Comparison of ENCODE assay signal across 9 mouse cellular contexts in genomic region chr2:96585665-96586064, GRCm38 (mm10).
A peak's percentile ranks its signal among the peaks of the same experiment; 100 is the strongest.
DNase-seq lines count a peak whose midpoint lies in the region; ATAC-seq lines count a peak whose summit lies in the region.
"Had no signal": no experiment of that assay in that cellular context is flagged by ENCODE, and none has a peak within 500 bp of the region (broad histone marks: within the 10 kb centered on the region; RNA-seq: fewer than 3 reads in every experiment).

No protein-coding gene starts in this region.

- intact Hi-C loops in left cerebral cortex, postnatal 14 days (cut with DNase I): loop anchor here (5.0 to 10.0 kb wide), 2 partner anchors 251 to 882 kb away; no protein-coding TSS in a partner anchor

- H3K4me1 ChIP-seq in heart, embryonic 11.5 days (ENCODE audit: control insufficient read depth, insufficient read depth, low read length): no peaks in the 10 kb centered on the region
- no peaks in the 10 kb centered on the region for H3K4me1 ChIP-seq in embryonic facial prominence, embryonic 10.5 days
- H3K4me1 ChIP-seq in intestine, embryonic 15.5 days (replicated peaks): no peaks in the 10 kb centered on the region
- H3K4me1 ChIP-seq: lung, embryonic 15.5 days had no signal

- WGBS in heart, embryonic 11.5 days (ENCODE audit: insufficient replicate concordance): 5% methylated on average over 4 of the region's 4 CpGs
- WGBS in embryonic facial prominence, embryonic 10.5 days: 7% methylated on average over 4 of the region's 4 CpGs
- WGBS in intestine, embryonic 15.5 days: 4% methylated on average over 4 of the region's 4 CpGs

- no peak overlapping the region for H3K9ac ChIP-seq in heart, embryonic 11.5 days (ENCODE audit: low read depth, low read length)
- no peak overlapping the region for H3K9ac ChIP-seq in intestine, embryonic 15.5 days
- H3K9ac ChIP-seq: lung, embryonic 15.5 days had no signal

- no peak for ATAC-seq in heart, embryonic 11.5 days (replicated peaks; ENCODE audit: insufficient number of reproducible peaks, low FRiP score, low TSS enrichment)
- peak; percentile 70; the same call in 1 of the 2 replicates for ATAC-seq in intestine, embryonic 15.5 days

- no peak overlapping the region for H3K4me2 ChIP-seq in heart, embryonic 11.5 days
- no peak overlapping the region for H3K4me2 ChIP-seq in intestine, embryonic 15.5 days (replicated peaks)
- H3K4me2 ChIP-seq: lung, embryonic 15.5 days had no signal

- no peaks in the 10 kb centered on the region for H3K27me3 ChIP-seq in heart, embryonic 11.5 days (ENCODE audit: control insufficient read depth, insufficient read depth, low read length)
- H3K27me3 ChIP-seq in embryonic facial prominence, embryonic 10.5 days (replicated peaks; ENCODE audit: low read depth, poor library complexity, severe bottlenecking): no peaks in the 10 kb centered on the region
- H3K27me3 ChIP-seq in intestine, embryonic 15.5 days (replicated peaks): no peaks in the 10 kb centered on the region
- H3K27me3 ChIP-seq: lung, embryonic 15.5 days had no signal

- no peak overlapping the region for H3K27ac ChIP-seq in heart, embryonic 11.5 days (ENCODE audit: low read depth, low read length)
- no peak overlapping the region for H3K27ac ChIP-seq in embryonic facial prominence, embryonic 10.5 days (replicated peaks)
- H3K27ac ChIP-seq in intestine, embryonic 15.5 days: no peak overlapping the region
- H3K27ac ChIP-seq: lung, embryonic 15.5 days had no signal

- H3K36me3 ChIP-seq in heart, embryonic 11.5 days (ENCODE audit: control insufficient read depth, insufficient read depth, low read length): no peaks in the 10 kb centered on the region
- H3K36me3 ChIP-seq in embryonic facial prominence, embryonic 10.5 days (replicated peaks): no peaks in the 10 kb centered on the region
- no peaks in the 10 kb centered on the region for H3K36me3 ChIP-seq in intestine, embryonic 15.5 days
- H3K36me3 ChIP-seq: lung, embryonic 15.5 days had no signal

- H3K9me3 ChIP-seq in heart, embryonic 11.5 days (replicated peaks; ENCODE audit: control insufficient read depth, low read length): no peaks in the 10 kb centered on the region
- H3K9me3 ChIP-seq in embryonic facial prominence, embryonic 10.5 days: no peaks in the 10 kb centered on the region
- H3K9me3 ChIP-seq in intestine, embryonic 15.5 days: no peaks in the 10 kb centered on the region
- H3K9me3 ChIP-seq: lung, embryonic 15.5 days had no signal

- no peak overlapping the region for H3K4me3 ChIP-seq in heart, embryonic 11.5 days (ENCODE audit: low read depth, low read length)
- H3K4me3 ChIP-seq in embryonic facial prominence, embryonic 10.5 days: no peak overlapping the region
- no peak overlapping the region for H3K4me3 ChIP-seq in intestine, embryonic 15.5 days (replicated peaks)
- H3K4me3 ChIP-seq: lung, embryonic 15.5 days had no signal

- DNase-seq in heart, adult 8-10 months (ENCODE audit: low spot score): peak; percentile 9
- DNase-seq in WW6 (ENCODE audit: low read depth, low spot score): peak; percentile 16
- peak; percentile 60 for DNase-seq in embryonic facial prominence, embryonic 10.5 days (ENCODE audit: low spot score)
- DNase-seq in left cerebral cortex, postnatal 14 days (ENCODE audit: low spot score in 2 of 2): peak; percentile 85 to 90
- peak; percentile 64 for DNase-seq in retina, postnatal 7 days (ENCODE audit: low read depth, low spot score)
- no peak for DNase-seq in spleen, postnatal 36 days (ENCODE audit: low spot score in 2 of 2)

Comparison
In these comparisons a context has a peak if more than half of its experiments do, and no peak if none do; other contexts are left out.
1. DNase-seq: peak in heart, adult 8-10 months (single experiment), WW6 (single experiment), embryonic facial prominence, embryonic 10.5 days (single experiment), left cerebral cortex, postnatal 14 days (2 of 2) and retina, postnatal 7 days (single experiment); none in spleen, postnatal 36 days (0 of 2).